Mouse (Mus musculus) limb, embryonic 13.5 days (tissue): ENCODE results near the gene Klhl26. TPM values are rescaled to one million over a fixed set of nuclear protein-coding genes. Genes with fewer than 3 reads are reported as not detected.

Source experiments
- ATAC-seq: fragments of 200-750 bp; cut with Nextera tagmentation; 2 replicates; pipeline ENCODE4 v1.8.0; 2017; ENCODE audit warnings: low read depth, moderate number of reproducible peaks, moderate TSS enrichment; ENCODE audit not compliant: low FRiP score
- H3K27ac ChIP-seq: fragments of 300-500 bp; sonication (generic); 2 replicates; pipeline ENCODE4 v1.5.1; 2015; ENCODE audit warnings: inconsistent platforms, mild to moderate bottlenecking, moderate library complexity
- H3K27me3 ChIP-seq: fragments of 300-500 bp; sonication (generic); 2 replicates; pipeline ENCODE4 v1.6.1; 2015; ENCODE audit warnings: mild to moderate bottlenecking, inconsistent platforms
- H3K36me3 ChIP-seq: fragments of 300-500 bp; sonication (generic); 2 replicates; pipeline ENCODE4 v1.6.1; 2015; ENCODE audit warnings: inconsistent platforms, mild to moderate bottlenecking, moderate library complexity
- H3K4me1 ChIP-seq: fragments of 300-500 bp; sonication (generic); 2 replicates; pipeline ENCODE4 v1.6.1; 2015; ENCODE audit warnings: inconsistent platforms
- H3K4me2 ChIP-seq: fragments of 300-500 bp; sonication (generic); replicated peaks from 2 replicates; pipeline ENCODE4 v1.6.1; 2015; ENCODE audit warnings: inconsistent platforms, mild to moderate bottlenecking, moderate library complexity
- H3K4me3 ChIP-seq: fragments of 300-500 bp; sonication (generic); 2 replicates; pipeline ENCODE4 v1.5.1; 2015; ENCODE audit warnings: moderate library complexity, mild to moderate bottlenecking, inconsistent platforms
- H3K9ac ChIP-seq: fragments of 300-500 bp; sonication (generic); 2 replicates; pipeline ENCODE4 v1.6.1; 2015; ENCODE audit warnings: mild to moderate bottlenecking, inconsistent platforms
- H3K9me3 ChIP-seq: fragments of 300-500 bp; sonication (generic); 2 replicates; pipeline ENCODE4 v1.6.1; 2016; ENCODE audit warnings: inconsistent platforms
- WGBS: fragments of 180-500 bp; shearing (Covaris S2); methylation state at CpG from one replicate; pipeline ENCODE4 v1.1.7; 2015; 5-methylcytosine and 5-hydroxymethylcytosine counted together
- polyA plus RNA-seq: library from polyadenylated mRNA; unstranded; fragments of >200 nt; fragmentation: Nextera tagmentation; extraction: Ambion mirVana; gene quantifications from 2 replicates; pipeline ENCODE4 v1.2.1, GENCODE M21; 2015

Klhl26 gene
- polyA plus RNA-seq, 1 experiment from 2014 or later: 29.0 TPM

GRCm38 (mm10) chr8:70487993-70488796 lies 11.4 kb upstream of the Klhl26 start:
- ATAC-seq: no peak
- Histone ChIP-seq H3K27me3 (peaks cover 79% of the 10 kb centered on the region), H3K27ac (no peak overlapping the region)

DNA sequence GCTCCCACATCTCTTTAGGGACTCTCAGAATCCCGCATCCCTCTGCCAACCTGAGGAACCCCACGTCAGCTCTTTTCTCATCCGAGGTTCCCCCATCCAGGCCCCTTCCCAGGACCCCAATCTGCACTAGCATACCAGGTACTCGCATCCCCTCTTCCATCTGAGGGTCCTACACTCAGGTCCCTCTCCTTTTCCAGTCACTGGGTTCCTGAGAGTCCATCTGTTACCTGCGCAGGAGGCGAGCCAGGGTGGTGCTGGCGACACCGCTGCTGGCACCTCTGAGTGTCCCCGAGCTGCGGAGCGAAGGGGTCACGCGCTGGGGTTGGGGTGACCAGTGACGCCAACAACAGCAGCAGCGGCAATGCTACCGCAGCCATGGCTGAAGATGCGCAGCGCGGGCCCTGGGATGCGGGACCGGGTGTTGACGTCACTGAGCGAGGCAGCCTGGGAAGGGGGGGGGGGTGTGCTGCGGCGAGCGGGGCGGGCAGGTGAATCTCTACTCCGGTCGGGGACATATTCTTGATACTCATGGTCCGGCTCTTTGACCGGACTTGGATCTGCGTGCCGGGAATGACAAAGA lies 10.3 kb upstream of the Klhl26 start, which contains the start of gene Tmem59l:
TSS of gene Tmem59l (minus strand) at position 418 of the 580 bp plus-strand sequence.
- peaks cover 58% of the 10 kb centered on the region for H3K4me1 ChIP-seq
- ATAC-seq: no peak
- H3K9me3 ChIP-seq: no peaks in the 10 kb centered on the region
- H3K27ac ChIP-seq: no peak within 1 kb of the TSS
- 9% methylated on average over 32 of the region's 33 CpGs for WGBS
- peaks cover 67% of the 10 kb centered on the region for H3K27me3 ChIP-seq
- H3K9ac ChIP-seq: peak within 1 kb of the TSS; percentile 62
- peak within 1 kb of the TSS; percentile 40 for H3K4me3 ChIP-seq
- H3K4me2 ChIP-seq: peak within 1 kb of the TSS; percentile 90
- no peaks in the 10 kb centered on the region for H3K36me3 ChIP-seq

More at GRCm38 (mm10) chr8:70487993-70488796, 11.4 kb upstream of the Klhl26 start:
- Histone ChIP-seq H3K9me3 (no peaks in the 10 kb centered on the region), H3K4me2 (peak overlapping the region; percentile 90), H3K9ac (peak overlapping the region; percentile 43), H3K4me3 (peak overlapping the region; percentile 35), H3K4me1 (peaks cover 68% of the 10 kb centered on the region), H3K36me3 (no peaks in the 10 kb centered on the region)
- WGBS: 4% methylated on average over 55 of the region's 55 CpGs

DNA sequence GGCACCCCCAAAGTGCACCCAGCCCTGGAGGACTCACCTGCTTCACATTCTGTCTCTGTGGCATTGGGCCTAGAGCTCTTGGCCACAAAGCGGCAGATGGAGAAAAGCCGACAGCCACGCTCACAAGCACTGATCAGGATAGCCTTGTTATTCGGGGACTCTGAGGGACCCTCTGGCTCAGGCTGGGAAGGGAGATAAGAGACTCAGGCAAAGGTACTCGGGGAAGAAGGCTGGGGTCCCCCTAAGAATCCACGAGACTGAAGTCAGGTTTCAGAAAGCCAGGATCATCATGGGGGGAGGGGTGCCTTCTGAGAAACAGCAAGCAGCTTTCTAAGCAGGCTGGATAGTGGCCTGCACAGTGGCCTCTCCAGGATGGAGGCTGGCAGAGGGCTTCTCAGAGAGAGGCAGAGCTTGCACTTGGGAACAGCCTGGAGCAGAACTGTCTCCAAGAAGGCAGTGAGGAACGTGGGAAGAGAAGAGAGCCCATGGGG lies 9.5 kb upstream of the Klhl26 start:
- Histone ChIP-seq H3K4me2 (peak overlapping the region; percentile 70; the same call in 1 of the 2 replicates), H3K9me3 (no peaks in the 10 kb centered on the region), H3K9ac (0 out of 2 replicates have a peak overlapping the region, but pooled peaks have one; percentile 19), H3K4me1 (peaks cover 50% of the 10 kb centered on the region), H3K27me3 (peaks cover 59% of the 10 kb centered on the region), H3K36me3 (no peaks in the 10 kb centered on the region), H3K27ac (no peak overlapping the region), H3K4me3 (no peak overlapping the region)
- no peak for ATAC-seq
- whole genome bisulfite sequencing: 56% methylated on average over 7 of the region's 7 CpGs

DNA sequence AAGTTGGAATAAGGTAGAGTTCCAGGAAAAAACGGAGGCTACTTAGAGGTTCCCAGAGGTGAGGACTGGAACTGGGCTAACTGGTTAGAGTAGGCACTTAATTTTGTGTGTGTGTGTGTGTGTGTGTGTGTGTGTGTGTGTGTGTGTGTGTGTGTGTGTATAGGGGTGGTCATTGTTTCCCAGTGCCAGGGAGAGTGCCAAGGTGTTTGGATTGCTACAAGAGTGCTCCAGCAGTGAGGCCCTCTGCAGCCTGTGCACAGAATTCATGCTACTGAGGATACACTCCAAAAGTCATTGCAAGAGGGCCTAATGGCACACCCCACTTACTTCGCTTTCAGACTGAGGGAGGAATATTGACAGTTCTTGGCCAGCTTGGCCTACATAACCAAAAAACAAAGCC lies 6.2 kb upstream of the Klhl26 start:
- Histone ChIP-seq H3K9me3 (no peaks in the 10 kb centered on the region), H3K27ac (no peak overlapping the region), H3K4me3 (no peak overlapping the region), H3K4me1 (peaks cover 18% of the 10 kb centered on the region), H3K27me3 (peaks cover 27% of the 10 kb centered on the region), H3K36me3 (no peaks in the 10 kb centered on the region), H3K9ac (no peak overlapping the region), H3K4me2 (no peak overlapping the region)
- no peak for ATAC-seq
- WGBS: 72% methylated on average over 2 of the region's 2 CpGs

DNA sequence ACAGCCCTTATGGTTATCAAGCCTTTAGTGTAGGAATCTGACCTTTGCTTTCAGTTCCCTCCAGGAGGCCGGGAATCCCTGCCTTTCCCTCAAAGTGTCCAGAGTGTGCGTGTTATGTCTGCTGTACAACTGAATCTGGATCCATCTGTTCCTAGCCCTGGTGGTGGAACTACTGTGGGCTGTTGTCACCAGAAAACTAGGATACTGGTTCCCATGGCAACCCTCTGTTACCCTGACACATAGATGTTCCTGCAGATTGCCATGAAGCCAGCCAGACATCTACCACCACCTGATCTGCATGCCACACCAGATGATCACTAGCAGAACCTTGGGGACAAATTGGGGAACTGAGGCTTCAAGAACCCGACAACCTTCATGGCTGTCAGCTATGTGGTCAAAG lies 5.1 kb upstream of the Klhl26 start:
- Histone ChIP-seq H3K4me1 (peaks cover 18% of the 10 kb centered on the region), H3K36me3 (no peaks in the 10 kb centered on the region), H3K4me3 (no peak overlapping the region), H3K4me2 (no peak overlapping the region), H3K27me3 (peaks cover 19% of the 10 kb centered on the region), H3K9me3 (no peaks in the 10 kb centered on the region), H3K27ac (no peak overlapping the region), H3K9ac (no peak overlapping the region)
- no peak for ATAC-seq
- WGBS: 77% methylated on average over 3 of the region's 3 CpGs

GRCm38 (mm10) chr8:70477269-70477982 lies 658 bp upstream of the Klhl26 start:
- ATAC-seq: peak; percentile 21
- Histone ChIP-seq H3K27me3 (no peaks in the 10 kb centered on the region), H3K9me3 (no peaks in the 10 kb centered on the region), H3K4me2 (peak overlapping the region; percentile 70), H3K4me1 (peaks cover 23% of the 10 kb centered on the region), H3K27ac (no peak overlapping the region), H3K4me3 (peak overlapping the region; percentile 74), H3K36me3 (peaks cover 4% of the 10 kb centered on the region; the same call in 1 of the 2 replicates), H3K9ac (no peak overlapping the region)
- WGBS: 2% methylated on average over 21 of the region's 21 CpGs

DNA sequence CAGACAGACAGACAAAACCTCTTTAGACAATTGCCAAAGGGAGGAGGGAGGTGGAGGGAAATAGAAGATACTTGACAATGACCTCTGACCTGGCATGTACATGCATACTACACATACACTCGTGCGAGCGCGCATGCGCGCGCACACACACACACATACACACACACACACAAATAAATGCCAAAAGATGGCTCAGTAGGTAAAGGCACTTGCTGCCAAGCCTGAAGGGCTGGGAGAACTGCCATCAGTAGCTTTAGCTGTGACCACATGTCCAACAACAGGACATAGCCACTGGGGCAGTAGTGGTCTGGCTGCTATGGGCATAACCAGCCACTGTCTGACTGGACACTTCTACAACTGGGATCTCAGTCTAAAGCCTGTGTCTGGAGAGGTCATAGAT lies 4.9 kb downstream of the Klhl26 start:
- peaks cover 9% of the 10 kb centered on the region for H3K36me3 ChIP-seq
- ATAC-seq: no peak
- no peak overlapping the region for H3K9ac ChIP-seq
- no peaks in the 10 kb centered on the region for H3K9me3 ChIP-seq
- H3K4me3 ChIP-seq: no peak overlapping the region
- H3K27me3 ChIP-seq: no peaks in the 10 kb centered on the region
- H3K27ac ChIP-seq: no peak overlapping the region
- 95% methylated on average over 7 of the region's 7 CpGs for WGBS
- peaks cover 43% of the 10 kb centered on the region for H3K4me1 ChIP-seq
- no peak overlapping the region for H3K4me2 ChIP-seq

GRCm38 (mm10) chr8:70469938-70470337 lies 6.8 kb downstream of the Klhl26 start:
- 73% methylated on average over 2 of the region's 2 CpGs for WGBS
- H3K4me2 ChIP-seq: no peak overlapping the region
- H3K9me3 ChIP-seq: no peaks in the 10 kb centered on the region
- H3K27ac ChIP-seq: no peak overlapping the region
- no peak for ATAC-seq
- H3K4me1 ChIP-seq: peaks cover 31% of the 10 kb centered on the region
- no peak overlapping the region for H3K4me3 ChIP-seq
- H3K27me3 ChIP-seq: no peaks in the 10 kb centered on the region
- peak overlapping the region; percentile 21; the same call in 1 of the 2 replicates for H3K9ac ChIP-seq
- peaks cover 20% of the 10 kb centered on the region for H3K36me3 ChIP-seq

DNA sequence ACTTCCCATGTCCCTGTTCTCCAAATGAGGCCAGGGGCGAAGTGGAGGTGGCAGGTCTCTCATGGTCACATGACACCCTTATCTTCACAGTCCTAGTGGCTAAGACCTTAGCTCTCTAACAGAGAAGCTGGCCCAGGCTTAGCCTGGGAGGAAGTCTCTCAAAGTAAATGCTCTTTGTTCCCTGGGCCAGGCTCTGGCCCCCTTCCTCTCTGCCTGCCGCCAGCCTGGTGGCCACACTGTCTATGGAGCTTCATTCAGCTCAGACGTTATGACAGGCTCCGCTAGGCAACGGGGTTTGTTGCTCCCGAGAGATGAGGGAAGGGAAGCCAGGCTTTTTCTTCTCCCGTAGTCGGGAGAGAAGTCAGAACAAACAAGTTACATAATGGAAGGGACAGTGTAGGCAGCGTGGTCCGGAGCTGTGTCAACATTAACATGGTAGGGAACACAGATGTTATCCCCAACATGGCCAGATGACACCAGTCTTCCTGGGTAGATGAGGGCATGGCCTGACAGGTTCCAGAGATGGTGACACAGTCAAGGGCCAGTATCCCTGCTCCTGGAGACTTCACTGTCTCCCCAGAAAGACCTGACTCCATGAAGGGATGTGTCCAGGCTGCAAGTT lies 7.4 kb downstream of the Klhl26 start:
- Histone ChIP-seq H3K9ac (no peak overlapping the region), H3K9me3 (no peaks in the 10 kb centered on the region), H3K27me3 (no peaks in the 10 kb centered on the region), H3K36me3 (peaks cover 20% of the 10 kb centered on the region), H3K4me2 (no peak overlapping the region), H3K4me1 (peaks cover 31% of the 10 kb centered on the region), H3K27ac (no peak overlapping the region), H3K4me3 (no peak overlapping the region)
- no peak for ATAC-seq
- 61% methylated on average over 10 of the region's 10 CpGs for WGBS

GRCm38 (mm10) chr8:70468733-70469132 lies 8.0 kb downstream of the Klhl26 start:
- Histone ChIP-seq H3K4me1 (peaks cover 31% of the 10 kb centered on the region), H3K27me3 (no peaks in the 10 kb centered on the region), H3K4me3 (no peak overlapping the region), H3K9ac (no peak overlapping the region), H3K9me3 (no peaks in the 10 kb centered on the region), H3K4me2 (no peak overlapping the region), H3K36me3 (peaks cover 20% of the 10 kb centered on the region), H3K27ac (no peak overlapping the region)
- 90% methylated on average over 4 of the region's 4 CpGs for WGBS
- ATAC-seq: no peak

DNA sequence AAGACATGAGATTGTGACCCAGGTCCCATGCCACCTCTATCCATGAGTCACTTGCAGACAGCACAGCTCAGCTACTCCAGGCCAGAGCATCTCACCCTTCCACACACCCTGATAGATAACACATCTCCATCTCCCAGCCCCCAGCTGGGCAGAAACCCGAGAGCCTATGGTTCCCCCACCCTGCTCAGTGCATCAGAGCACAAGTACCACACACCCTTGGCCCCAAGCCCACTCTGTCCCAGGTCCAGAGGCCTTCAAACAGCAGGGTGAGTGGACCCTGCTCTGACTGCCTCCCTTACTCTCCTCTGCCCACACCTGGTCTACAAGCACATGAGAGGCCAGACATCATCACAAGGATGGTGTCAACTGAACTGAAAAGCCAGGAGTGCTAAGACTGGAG lies 8.9 kb downstream of the Klhl26 start:
- WGBS: 65% methylated on average over 1 of the region's 1 CpGs
- H3K4me1 ChIP-seq: peaks cover 38% of the 10 kb centered on the region
- no peak overlapping the region for H3K9ac ChIP-seq
- no peak overlapping the region for H3K27ac ChIP-seq
- no peak overlapping the region for H3K4me3 ChIP-seq
- peaks cover 20% of the 10 kb centered on the region for H3K36me3 ChIP-seq
- no peaks in the 10 kb centered on the region for H3K27me3 ChIP-seq
- no peak overlapping the region for H3K4me2 ChIP-seq
- ATAC-seq: no peak
- H3K9me3 ChIP-seq: no peaks in the 10 kb centered on the region
